Mouse (Mus musculus): Measurements from ENCODE around the gene 2310034G01Rik. TPM values are rescaled to one million over a fixed set of nuclear protein-coding genes. Genes with fewer than 3 reads are reported as not detected.
A peak's percentile ranks its signal among the peaks of the same experiment; 100 is the strongest.

The 2310034G01Rik gene
- polyA plus RNA-seq, 1 experiment from 2014 or later = 3.6 TPM

GRCm38 (mm10) chr19:46369204-46369603, 19.1 kb upstream of the 2310034G01Rik start:
- Histone ChIP-seq H3K36me3 (ENCODE audit: control insufficient read depth, insufficient read depth, low read length) (no peaks in the 10 kb centered on the region), H3K4me2 (ENCODE audit: low read depth, low read length) (no peak overlapping the region), H3K4me1 (ENCODE audit: control insufficient read depth, insufficient read depth, low read length) (no peaks in the 10 kb centered on the region), H3K9me3 (ENCODE audit: control insufficient read depth, low read length) (no peaks in the 10 kb centered on the region), H3K9ac (ENCODE audit: low read depth, low read length) (no peak overlapping the region), H3K4me3 (ENCODE audit: low read depth, low read length) (no peak overlapping the region), H3K27me3 (replicated peaks; ENCODE audit: control insufficient read depth, insufficient read depth, low read length) (no peaks in the 10 kb centered on the region), H3K27ac (replicated peaks; ENCODE audit: low read depth, low read length) (no peak overlapping the region)
- WGBS = 25% methylated on average over 4 of the region's 4 CpGs
- ATAC-seq (ENCODE audit: low read depth) = 0 out of 2 replicates have a peak, but pooled peaks have one; percentile 35
- peak; percentile 38 for DNase-seq (ENCODE audit: low spot score)

- WGBS = 88% methylated on average over 21 of the region's 23 CpGs
- H3K4me3 ChIP-seq (ENCODE audit: low read depth, low read length) = no peak overlapping the region
- H3K4me2 ChIP-seq (ENCODE audit: low read depth, low read length) = no peak overlapping the region
- no peaks in the 10 kb centered on the region for H3K36me3 ChIP-seq (ENCODE audit: control insufficient read depth, insufficient read depth, low read length)
- H3K4me1 ChIP-seq (ENCODE audit: control insufficient read depth, insufficient read depth, low read length) = no peaks in the 10 kb centered on the region
- H3K27ac ChIP-seq (replicated peaks; ENCODE audit: low read depth, low read length) = no peak overlapping the region
- H3K27me3 ChIP-seq (replicated peaks; ENCODE audit: control insufficient read depth, insufficient read depth, low read length) = no peaks in the 10 kb centered on the region
- no peak overlapping the region for H3K9ac ChIP-seq (ENCODE audit: low read depth, low read length)
- DNase-seq (ENCODE audit: low spot score) (no peak), ATAC-seq (ENCODE audit: low read depth) (no peak)
- H3K9me3 ChIP-seq (ENCODE audit: control insufficient read depth, low read length) = no peaks in the 10 kb centered on the region
Measured at GRCm38 (mm10) chr19:46367798-46368590, 17.9 kb upstream of the 2310034G01Rik start.

- Histone ChIP-seq H3K27me3 (replicated peaks; ENCODE audit: control insufficient read depth, insufficient read depth, low read length) (no peaks in the 10 kb centered on the region; the same call in 1 of the 2 replicates), H3K9ac (ENCODE audit: low read depth, low read length) (no peak overlapping the region), H3K36me3 (ENCODE audit: control insufficient read depth, insufficient read depth, low read length) (no peaks in the 10 kb centered on the region), H3K9me3 (ENCODE audit: control insufficient read depth, low read length) (no peaks in the 10 kb centered on the region), H3K4me3 (ENCODE audit: low read depth, low read length) (no peak overlapping the region), H3K27ac (replicated peaks; ENCODE audit: low read depth, low read length) (no peak overlapping the region), H3K4me2 (ENCODE audit: low read depth, low read length) (no peak overlapping the region), H3K4me1 (ENCODE audit: control insufficient read depth, insufficient read depth, low read length) (no peaks in the 10 kb centered on the region)
- WGBS = 76% methylated on average over 11 of the region's 11 CpGs
- DNase-seq (ENCODE audit: low spot score) = no peak
- ATAC-seq (ENCODE audit: low read depth) = no peak
Measured at GRCm38 (mm10) chr19:46363294-46364009, 13.3 kb upstream of the 2310034G01Rik start.

GRCm38 (mm10) chr19:46362104-46362503, 12.0 kb upstream of the 2310034G01Rik start:
- H3K4me2 ChIP-seq (ENCODE audit: low read depth, low read length) = no peak overlapping the region
- peaks cover 4% of the 10 kb centered on the region; the same call in 1 of the 2 replicates for H3K4me1 ChIP-seq (ENCODE audit: control insufficient read depth, insufficient read depth, low read length)
- no peaks in the 10 kb centered on the region for H3K9me3 ChIP-seq (ENCODE audit: control insufficient read depth, low read length)
- H3K4me3 ChIP-seq (ENCODE audit: low read depth, low read length) = no peak overlapping the region
- no peak for DNase-seq (ENCODE audit: low spot score)
- H3K27ac ChIP-seq (replicated peaks; ENCODE audit: low read depth, low read length) = no peak overlapping the region
- WGBS = 86% methylated on average over 8 of the region's 8 CpGs
- H3K36me3 ChIP-seq (ENCODE audit: control insufficient read depth, insufficient read depth, low read length) = no peaks in the 10 kb centered on the region
- peaks cover 11% of the 10 kb centered on the region for H3K27me3 ChIP-seq (replicated peaks; ENCODE audit: control insufficient read depth, insufficient read depth, low read length)
- ATAC-seq (ENCODE audit: low read depth) = no peak
- H3K9ac ChIP-seq (ENCODE audit: low read depth, low read length) = no peak overlapping the region

GRCm38 (mm10) chr19:46358381-46358780, 8.3 kb upstream of the 2310034G01Rik start:
- no peaks in the 10 kb centered on the region for H3K9me3 ChIP-seq (ENCODE audit: control insufficient read depth, low read length)
- H3K4me1 ChIP-seq (ENCODE audit: control insufficient read depth, insufficient read depth, low read length) = peaks cover 10% of the 10 kb centered on the region; the same call in 1 of the 2 replicates
- no peaks in the 10 kb centered on the region for H3K36me3 ChIP-seq (ENCODE audit: control insufficient read depth, insufficient read depth, low read length)
- no peak overlapping the region for H3K4me3 ChIP-seq (ENCODE audit: low read depth, low read length)
- no peak overlapping the region for H3K27ac ChIP-seq (replicated peaks; ENCODE audit: low read depth, low read length)
- H3K27me3 ChIP-seq (replicated peaks; ENCODE audit: control insufficient read depth, insufficient read depth, low read length) = peaks cover 20% of the 10 kb centered on the region
- 66% methylated on average over 4 of the region's 4 CpGs for WGBS
- DNase-seq (ENCODE audit: low spot score) = no peak
- no peak overlapping the region for H3K9ac ChIP-seq (ENCODE audit: low read depth, low read length)
- ATAC-seq (ENCODE audit: low read depth) = no peak
- no peak overlapping the region for H3K4me2 ChIP-seq (ENCODE audit: low read depth, low read length)

- Histone ChIP-seq H3K9ac (ENCODE audit: low read depth, low read length) (no peak overlapping the region), H3K4me1 (ENCODE audit: control insufficient read depth, insufficient read depth, low read length) (peaks cover 10% of the 10 kb centered on the region; the same call in 1 of the 2 replicates), H3K27ac (replicated peaks; ENCODE audit: low read depth, low read length) (no peak overlapping the region), H3K27me3 (replicated peaks; ENCODE audit: control insufficient read depth, insufficient read depth, low read length) (peaks cover 20% of the 10 kb centered on the region), H3K4me3 (ENCODE audit: low read depth, low read length) (peak overlapping the region; percentile 45), H3K36me3 (ENCODE audit: control insufficient read depth, insufficient read depth, low read length) (no peaks in the 10 kb centered on the region), H3K4me2 (ENCODE audit: low read depth, low read length) (peak overlapping the region; percentile 76), H3K9me3 (ENCODE audit: control insufficient read depth, low read length) (no peaks in the 10 kb centered on the region)
- ATAC-seq (ENCODE audit: low read depth) = no peak
- DNase-seq (ENCODE audit: low spot score) = no peak
- 19% methylated on average over 25 of the region's 25 CpGs for WGBS
Measured at GRCm38 (mm10) chr19:46357344-46358280, 7.5 kb upstream of the 2310034G01Rik start.

GRCm38 (mm10) chr19:46356701-46357138, 6.6 kb upstream of the 2310034G01Rik start:
- H3K36me3 ChIP-seq (ENCODE audit: control insufficient read depth, insufficient read depth, low read length) = no peaks in the 10 kb centered on the region
- H3K27me3 ChIP-seq (replicated peaks; ENCODE audit: control insufficient read depth, insufficient read depth, low read length) = peaks cover 20% of the 10 kb centered on the region
- ATAC-seq (ENCODE audit: low read depth) (peak; percentile 93), DNase-seq (ENCODE audit: low spot score) (peak; percentile 94)
- H3K4me3 ChIP-seq (ENCODE audit: low read depth, low read length) = peak overlapping the region; percentile 45
- under 1% methylated on average over 29 of the region's 29 CpGs for WGBS
- H3K9ac ChIP-seq (ENCODE audit: low read depth, low read length) = peak overlapping the region; percentile 52
- peak overlapping the region; percentile 76 for H3K4me2 ChIP-seq (ENCODE audit: low read depth, low read length)
- no peaks in the 10 kb centered on the region for H3K9me3 ChIP-seq (ENCODE audit: control insufficient read depth, low read length)
- no peak overlapping the region for H3K27ac ChIP-seq (replicated peaks; ENCODE audit: low read depth, low read length)
- H3K4me1 ChIP-seq (ENCODE audit: control insufficient read depth, insufficient read depth, low read length) = peaks cover 10% of the 10 kb centered on the region; the same call in 1 of the 2 replicates

- Histone ChIP-seq H3K9me3 (ENCODE audit: control insufficient read depth, low read length) (no peaks in the 10 kb centered on the region), H3K4me3 (ENCODE audit: low read depth, low read length) (peak overlapping the region; percentile 74), H3K4me2 (ENCODE audit: low read depth, low read length) (peak overlapping the region; percentile 92), H3K4me1 (ENCODE audit: control insufficient read depth, insufficient read depth, low read length) (0 out of 2 replicates have a peak, but pooled peaks cover 9% of the 10 kb centered on the region), H3K27ac (replicated peaks; ENCODE audit: low read depth, low read length) (peak overlapping the region; percentile 84; the same call in 1 of the 2 replicates), H3K27me3 (replicated peaks; ENCODE audit: control insufficient read depth, insufficient read depth, low read length) (no peaks in the 10 kb centered on the region), H3K9ac (ENCODE audit: low read depth, low read length) (peak overlapping the region; percentile 88), H3K36me3 (ENCODE audit: control insufficient read depth, insufficient read depth, low read length) (no peaks in the 10 kb centered on the region)
- ATAC-seq (ENCODE audit: low read depth) (no peak), DNase-seq (ENCODE audit: low spot score) (no peak)
- WGBS = 23% methylated on average over 6 of the region's 6 CpGs
Measured at GRCm38 (mm10) chr19:46349550-46349949, 552 bp downstream of the 2310034G01Rik start.
